Mouse (Mus musculus): ENCODE data around the gene Col15a1.
A peak's percentile ranks its signal among the peaks of the same experiment; 100 is the strongest.

The Col15a1 gene

DNA sequence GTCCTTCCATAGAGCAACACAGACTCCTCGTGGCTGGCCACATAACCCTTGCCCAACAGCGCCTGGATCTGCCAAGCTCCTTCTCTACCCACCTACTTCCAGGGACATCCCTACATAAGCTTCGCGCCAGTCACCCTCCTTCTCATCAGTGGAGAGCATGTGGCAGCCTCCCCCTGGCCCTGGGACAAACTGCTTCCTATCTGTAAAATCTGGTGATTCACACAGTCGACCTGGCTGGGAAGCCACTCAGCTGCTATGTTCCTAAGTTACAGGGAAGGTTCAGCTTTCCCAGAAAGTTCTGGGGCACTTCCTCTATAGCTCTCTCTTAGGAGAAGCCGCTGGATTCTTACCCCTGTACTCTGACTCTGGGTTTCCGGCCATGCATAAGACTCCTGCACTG lies 22.5 kb downstream of the Col15a1 start:
- DNase-seq (ENCODE audit: low spot score in 2 of 2): no peak

DNA sequence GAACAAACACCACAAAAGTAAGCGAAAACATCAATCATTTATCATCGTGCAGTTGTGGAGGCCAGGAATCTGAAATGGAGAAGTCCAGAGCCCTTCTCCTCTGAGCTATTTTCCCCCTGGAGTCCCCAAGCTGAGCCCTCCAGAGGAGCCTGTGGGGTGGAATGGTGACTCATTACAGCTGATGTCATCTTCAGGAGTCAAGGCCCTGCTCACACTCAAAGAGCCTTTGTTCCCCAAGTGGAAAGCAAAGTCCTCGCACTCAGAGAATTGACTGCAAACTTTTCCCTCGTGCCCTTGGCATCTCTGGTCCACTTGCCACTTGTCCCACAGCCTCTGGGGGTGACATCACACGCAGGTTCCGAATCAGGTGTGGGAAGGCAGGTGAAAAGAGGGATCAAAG lies 23.4 kb downstream of the Col15a1 start:
- no peak for DNase-seq (ENCODE audit: low spot score in 2 of 2)

DNA sequence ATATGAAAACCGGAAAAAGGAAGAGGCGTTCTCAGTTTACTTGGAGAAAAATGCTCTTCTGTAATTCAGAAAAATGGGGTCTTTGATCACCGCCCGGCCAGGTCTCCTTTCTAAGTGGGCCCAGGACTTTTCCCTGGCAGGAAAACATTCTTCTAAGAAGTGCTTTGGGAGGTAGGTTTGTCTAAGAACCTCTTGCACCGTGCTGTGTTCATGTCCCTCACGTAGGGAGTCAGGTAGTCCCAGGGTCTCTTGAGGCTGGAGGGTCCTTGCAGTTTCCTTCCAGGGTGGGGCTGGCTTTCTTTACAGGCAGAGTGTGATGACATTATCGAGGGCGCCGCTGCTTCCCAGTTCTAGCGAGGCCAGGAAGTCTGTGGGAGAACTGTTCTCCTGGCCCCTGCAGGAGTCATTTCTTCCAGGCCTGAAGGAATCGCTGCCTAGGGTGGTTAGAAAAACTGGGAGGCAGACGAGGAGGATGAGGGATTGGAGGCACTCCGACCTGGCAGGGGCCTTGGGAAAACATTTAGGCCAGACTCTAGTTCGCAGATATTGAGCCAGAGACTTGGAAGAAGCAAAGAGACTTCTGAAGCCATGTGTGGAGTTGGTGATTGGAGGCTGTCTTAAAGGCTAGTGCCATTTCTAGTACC lies 25.4 kb downstream of the Col15a1 start:
- no peak for DNase-seq (ENCODE audit: low spot score in 2 of 2)

DNA sequence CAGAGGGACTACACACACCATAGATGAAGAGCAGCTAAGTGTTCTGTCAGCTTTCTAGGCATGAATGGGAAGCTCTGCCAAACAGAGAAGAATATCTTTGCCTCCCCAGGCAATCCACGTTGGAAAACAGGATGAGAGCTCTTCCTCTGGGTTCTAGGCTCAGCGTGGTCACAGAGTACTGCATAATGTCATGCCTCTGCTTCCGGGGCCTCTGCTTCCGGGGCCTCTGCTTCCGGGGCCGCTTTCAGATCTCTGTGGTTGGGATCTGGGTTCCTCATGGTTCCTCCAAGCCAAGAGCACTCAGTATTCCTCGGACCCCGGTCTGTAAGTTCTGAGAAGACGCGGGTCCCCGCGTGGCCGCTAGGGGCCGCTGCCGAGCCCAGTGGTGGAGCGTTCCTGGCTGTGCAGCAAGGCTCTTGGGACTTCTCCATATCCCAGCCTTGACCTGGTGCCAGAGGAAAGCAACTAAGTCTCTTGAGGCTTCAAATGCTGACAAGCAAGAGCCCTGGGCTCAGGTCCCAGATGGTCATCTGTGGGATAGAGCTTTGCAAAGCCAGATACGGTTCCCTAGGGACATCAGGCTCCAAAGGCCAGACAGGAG lies 26.8 kb downstream of the Col15a1 start:
- peak; percentile 88 for DNase-seq (ENCODE audit: low spot score in 2 of 2)

DNA sequence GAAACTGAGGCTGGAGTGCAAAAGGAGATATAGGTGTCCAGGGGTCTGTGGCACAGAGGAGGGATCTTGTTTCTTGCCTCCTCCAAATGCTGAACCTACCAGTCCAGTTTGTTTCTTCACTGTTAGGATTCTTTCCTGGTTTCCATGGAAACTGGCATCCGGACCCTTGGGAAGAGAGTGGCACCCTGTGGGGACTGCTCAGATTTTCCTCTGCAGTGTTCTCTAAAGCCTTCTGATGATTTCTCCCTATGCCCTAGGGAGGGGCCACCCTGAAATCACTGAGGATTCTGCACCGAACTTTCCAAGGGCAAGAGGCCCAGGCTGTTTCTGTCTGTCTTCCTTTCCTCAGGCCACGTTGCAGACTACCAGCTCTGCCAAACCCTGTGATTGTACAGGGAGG lies 27.4 kb downstream of the Col15a1 start:
- DNase-seq (ENCODE audit: low spot score in 2 of 2): peak; percentile 70 to 80

DNA sequence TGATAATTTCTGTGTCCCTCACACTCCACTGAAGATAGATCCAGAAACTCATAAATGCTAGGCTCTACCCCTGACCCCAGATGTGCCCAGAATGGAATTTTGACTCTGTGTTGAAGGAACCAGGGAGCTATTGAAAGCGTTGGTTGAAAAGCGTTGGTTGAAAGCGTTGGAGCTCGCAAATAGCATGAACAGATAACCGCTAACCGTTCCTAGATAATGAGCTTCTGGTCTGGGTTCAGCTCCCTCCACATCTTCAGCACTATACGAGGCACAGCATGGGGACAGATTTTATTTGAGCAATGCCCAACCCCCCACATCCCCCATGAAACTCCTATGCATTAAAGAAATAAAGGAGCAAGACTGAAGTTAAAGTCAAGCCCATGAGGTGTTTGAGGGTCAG lies 28.1 kb downstream of the Col15a1 start:
- no peak for DNase-seq (ENCODE audit: low spot score in 2 of 2)

DNA sequence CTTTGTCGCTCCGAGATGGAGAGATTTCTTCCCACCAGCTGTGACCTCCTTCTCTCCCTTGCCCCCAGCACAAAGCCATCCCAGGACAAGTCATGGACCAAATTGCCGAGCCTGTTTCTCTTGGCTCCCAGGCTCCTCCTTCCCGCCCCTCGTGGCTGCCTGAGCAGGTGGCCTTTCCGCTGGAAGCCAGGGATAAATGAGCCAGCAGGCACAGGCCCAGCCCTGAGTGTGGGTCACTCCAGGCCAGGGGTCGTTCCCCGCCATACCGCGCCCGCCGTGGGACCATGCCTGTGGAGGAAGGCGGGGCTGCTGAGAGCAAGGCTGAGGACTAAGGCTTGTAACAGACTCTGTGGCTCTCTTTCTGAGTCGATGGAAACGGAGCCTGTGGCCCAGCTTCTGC lies 29.3 kb downstream of the Col15a1 start:
- no peak for DNase-seq (ENCODE audit: low spot score in 2 of 2)

DNA sequence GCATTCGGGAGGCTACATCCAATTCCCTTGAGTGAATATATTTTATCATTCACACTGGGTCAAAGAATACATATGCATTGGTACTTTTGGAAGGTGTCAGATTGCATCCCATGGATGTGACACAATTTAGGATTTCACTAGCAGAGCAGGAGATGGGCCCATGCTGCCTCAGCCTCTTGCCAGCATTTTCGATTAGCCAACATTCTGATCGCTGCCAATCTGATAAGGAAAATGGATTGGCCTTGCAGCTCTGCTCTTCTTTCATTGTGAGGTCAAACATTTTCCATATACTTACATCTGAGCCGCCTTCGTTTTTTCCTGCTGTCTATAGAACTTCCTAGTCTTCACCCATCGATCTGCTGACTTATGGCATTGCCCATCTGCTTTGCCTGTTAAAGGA lies 31.2 kb downstream of the Col15a1 start:
- no peak for DNase-seq (ENCODE audit: low spot score in 2 of 2)

DNA sequence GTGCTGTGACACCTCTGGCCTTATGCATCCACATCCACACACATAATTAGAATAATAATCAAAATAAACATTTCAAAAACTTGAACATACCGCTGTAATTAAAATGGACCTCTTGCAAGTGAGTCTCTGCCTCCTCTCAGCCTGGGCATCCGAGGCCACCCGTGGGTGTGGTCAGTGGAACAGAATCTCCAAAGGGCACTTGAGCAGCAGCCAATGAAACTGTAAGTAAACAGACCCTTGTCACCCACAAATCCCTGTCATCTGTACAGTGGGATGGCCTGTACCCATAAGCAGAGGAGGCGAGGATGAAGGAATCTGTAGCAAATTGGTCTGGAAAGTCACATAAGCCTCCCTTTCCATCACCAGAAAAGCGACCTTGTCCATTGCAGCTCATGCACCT lies 32.9 kb downstream of the Col15a1 start:
- DNase-seq (ENCODE audit: low spot score in 2 of 2): no peak

DNA sequence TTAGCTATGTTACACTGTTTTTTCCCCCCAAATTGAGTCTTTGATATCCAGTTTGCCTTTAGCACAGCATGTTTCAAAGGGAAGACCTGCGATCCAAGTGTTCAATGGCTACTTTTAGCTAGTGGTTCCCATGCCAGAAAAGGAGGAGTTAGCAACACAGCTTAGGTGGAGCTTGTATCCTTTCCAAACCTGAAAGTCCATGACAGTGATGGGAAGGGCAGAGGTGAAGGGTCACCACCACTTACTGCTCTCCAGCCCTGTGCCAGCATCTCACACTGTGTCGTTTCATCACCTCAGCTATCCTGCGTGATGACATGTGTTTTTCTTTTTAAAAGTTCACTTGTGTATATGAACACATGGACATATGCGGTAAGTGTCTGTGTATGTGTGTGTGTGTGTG lies 34.2 kb downstream of the Col15a1 start:
- DNase-seq (ENCODE audit: low spot score in 2 of 2): no peak

DNA sequence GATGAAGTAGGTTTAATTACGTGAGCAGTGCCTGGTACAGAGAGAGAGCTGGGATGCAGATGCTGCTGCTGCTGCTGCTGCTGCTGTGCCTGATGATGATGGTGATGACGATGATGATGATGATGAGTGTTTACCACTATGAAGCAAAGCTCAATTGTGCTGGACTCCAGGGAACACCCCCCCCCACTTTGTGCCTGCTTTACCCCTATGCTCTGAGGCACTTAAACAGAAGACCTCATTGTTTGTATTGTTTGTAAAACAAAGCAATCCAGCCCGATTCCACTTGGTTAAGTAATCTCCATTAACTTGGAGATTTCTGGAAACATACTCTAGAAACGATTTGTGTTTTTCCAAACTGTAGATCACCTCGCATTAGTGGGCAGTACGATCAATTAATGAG lies 36.7 kb downstream of the Col15a1 start:
- no peak for DNase-seq (ENCODE audit: low spot score in 2 of 2)

DNA sequence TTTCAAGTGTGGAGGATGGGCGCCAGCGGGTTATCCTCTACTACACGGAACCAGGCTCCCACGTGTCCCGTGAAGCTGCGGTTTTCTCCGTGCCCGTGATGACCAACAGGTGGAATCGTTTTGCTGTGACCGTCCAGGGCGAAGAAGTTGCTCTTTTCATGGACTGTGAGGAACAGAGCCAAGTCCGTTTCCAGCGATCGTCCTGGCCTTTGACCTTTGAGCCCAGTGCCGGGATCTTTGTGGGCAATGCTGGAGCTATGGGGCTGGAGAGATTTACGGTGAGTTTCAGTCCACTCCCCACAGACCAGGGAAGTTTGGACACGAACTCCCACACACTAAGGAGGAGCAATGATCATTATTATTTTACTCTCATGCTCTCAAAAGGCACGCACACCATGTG lies 37.7 kb downstream of the Col15a1 start:
- DNase-seq (ENCODE audit: low spot score in 2 of 2): no peak

DNA sequence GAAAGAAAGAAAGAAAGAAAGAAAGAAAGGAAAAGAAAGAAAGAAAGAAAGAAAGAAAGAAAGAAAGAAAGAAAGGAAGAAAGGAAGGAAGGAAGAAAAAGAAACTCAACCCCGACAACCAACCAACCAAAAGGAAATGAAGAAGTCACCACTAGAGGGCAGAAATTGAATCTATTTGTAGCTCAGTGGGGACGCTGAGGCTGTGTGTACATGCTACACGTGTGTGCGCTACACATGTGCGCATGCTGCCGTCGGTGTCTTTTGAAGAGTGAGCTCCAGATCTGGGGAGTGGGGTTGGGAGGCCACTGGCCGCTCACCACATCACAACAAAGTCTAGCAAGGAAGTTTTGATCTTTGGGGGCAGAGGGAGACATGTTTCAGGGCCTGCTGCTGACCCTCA lies 38.9 kb downstream of the Col15a1 start:
- DNase-seq (ENCODE audit: low spot score in 2 of 2): no peak

DNA sequence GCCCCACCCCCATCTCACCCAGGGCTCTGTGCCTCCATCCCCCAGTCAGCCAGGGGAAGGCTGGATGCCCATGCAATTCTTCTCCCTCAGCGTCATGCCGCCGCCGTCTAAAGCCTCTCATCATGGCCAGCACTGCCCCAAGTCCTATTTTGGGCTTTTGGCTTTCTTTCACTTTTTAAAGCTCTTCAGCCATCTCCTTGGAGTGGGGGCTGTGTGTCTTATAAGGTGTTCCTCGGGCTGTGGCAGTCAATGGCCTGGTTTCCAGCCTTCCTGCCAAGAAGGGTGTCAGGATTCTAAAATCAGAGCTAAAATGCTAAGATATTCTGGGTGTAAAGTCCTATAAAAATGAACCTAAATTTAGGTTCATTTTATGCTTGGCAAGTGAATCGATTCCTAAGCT lies 39.6 kb downstream of the Col15a1 start:
- DNase-seq (ENCODE audit: low spot score in 2 of 2): peak; percentile 54 to 77

DNA sequence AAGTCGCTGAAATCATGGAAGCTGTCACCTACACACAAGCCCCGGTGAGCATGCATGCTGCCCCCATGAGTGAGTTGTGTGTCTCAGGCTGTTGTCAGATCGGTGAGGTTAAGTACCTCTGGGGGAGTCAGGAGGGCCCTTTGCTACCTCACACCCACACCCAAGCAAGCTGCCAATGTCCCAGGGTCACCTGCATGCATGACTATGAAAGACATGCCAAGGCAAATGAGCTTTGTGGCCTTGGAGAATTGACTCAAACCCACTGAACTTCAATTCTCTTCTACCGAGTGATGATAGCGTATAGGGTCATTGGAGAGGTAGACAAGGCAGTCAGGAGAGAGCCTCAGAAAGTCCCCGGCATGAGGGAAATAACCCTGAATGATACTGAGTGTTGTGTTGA lies 41.2 kb downstream of the Col15a1 start:
- DNase-seq (ENCODE audit: low spot score in 2 of 2): no peak

DNA sequence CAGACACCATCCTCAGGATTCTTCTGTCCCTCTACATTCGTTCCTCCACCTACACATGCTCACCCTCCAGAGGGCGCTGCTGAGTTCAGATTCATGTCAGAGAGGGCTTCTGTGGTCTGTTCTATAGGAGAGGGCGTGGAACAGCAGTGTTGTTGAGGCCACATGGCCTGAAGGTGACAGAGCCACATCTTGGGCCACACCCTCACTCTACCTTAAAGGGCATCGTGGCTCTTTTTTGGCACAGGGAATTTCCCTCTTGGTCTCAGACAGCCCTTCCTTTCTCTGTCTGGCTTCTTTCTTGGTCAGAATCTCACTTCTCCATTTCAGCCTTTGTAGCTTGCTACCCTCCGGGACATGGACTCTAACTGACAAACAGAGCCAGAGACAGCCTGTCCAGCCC lies 43.1 kb downstream of the Col15a1 start:
- peak; percentile 68 to 81 for DNase-seq (ENCODE audit: low spot score in 2 of 2)

DNA sequence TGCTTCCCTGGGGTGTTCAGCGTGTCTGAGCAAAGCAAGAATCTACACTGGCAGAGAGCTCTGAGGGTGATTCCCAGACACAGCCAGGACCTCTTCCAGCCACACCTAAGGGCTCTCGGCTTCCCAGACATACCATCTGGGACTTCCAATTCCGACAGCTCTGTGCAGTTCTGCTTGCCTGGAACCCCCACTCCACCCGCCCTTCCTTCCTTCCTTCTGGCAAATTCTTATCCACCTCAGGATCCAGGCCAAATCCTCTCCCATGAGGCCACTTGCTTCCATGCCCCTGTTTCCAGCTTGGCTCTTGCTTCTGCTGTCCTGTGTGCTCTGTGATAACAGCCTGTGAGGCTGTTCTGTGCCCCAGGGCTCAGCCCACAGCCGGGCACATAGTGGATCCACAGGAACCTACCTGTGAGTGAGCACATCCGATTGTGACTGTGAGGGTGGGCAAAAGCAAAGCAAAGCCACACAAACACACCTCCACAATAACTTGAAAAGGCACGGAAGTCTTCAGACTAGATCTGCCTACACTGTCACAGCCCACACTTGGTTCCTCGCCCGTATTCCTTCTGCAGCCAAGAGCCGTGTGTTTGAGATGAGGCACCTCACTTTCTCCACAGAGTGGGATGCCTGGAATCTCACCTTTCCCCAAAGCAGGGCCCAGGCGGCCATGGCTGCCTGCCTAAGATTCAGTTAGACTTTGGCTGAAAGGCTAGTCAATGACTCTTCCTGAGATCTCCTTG lies 43.9 kb downstream of the Col15a1 start:
- peak; percentile 66 to 72 for DNase-seq (ENCODE audit: low spot score in 2 of 2)

DNA sequence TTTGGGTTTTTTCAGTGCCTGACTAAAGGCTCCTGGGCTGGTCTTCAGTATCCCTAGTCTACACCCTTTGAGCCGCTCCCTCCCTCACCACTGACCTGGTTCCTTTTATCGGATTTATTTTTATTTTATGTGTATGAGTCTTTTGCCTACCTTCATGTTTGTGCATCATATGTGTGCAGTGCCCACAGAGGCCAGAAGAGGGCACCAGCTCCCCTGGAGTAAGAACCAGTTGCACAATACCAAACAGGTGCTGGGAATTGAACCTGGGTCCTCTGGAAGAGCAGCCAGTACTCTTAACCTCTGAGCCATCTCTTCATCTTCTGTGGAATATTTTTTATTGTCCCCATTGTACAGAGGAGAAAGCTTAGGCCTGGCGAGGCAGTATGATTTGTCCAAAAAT lies 44.7 kb downstream of the Col15a1 start:
- DNase-seq (ENCODE audit: low spot score in 2 of 2): no peak

DNA sequence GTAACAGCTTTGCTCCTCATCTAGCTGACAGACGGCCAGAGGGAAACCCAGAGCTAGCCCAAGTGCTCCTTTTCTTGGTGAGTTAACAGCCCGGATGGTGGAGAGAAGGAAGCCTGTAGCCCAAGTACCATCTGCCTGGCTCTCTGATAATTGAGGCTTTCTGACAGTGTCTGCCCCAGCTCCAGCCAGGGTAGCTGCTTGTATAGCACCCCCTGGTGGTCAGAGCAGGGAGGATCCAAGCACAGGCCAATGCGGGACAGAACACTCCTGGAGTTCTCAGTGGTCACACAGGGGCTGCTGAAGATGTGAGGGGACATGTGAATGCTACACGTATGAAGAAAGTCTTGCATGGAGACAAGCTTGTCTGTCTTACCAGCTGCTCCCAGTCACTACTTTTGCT lies 47.7 kb downstream of the Col15a1 start:
- DNase-seq (ENCODE audit: low spot score in 2 of 2): peak; percentile 59 to 77

DNA sequence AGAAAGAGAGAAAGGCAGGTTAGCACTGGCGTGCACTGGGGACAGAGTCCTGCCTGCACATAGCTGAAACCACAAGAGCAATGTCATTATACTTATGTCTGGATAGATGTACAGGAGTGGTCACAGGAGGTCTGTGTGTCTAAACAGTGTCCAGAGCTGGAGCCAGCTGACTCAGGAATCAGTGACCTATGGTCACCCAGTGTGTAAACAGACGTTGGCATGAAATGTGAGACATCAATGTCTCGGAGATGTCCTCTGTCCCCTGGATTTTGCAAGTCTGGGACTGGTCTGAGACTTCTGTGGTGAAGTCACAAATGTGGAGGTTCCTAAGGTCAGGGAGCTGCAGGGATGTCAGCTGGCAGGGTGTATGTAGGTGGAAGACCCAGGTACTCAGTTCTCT lies 50.2 kb downstream of the Col15a1 start:
- no peak for DNase-seq (ENCODE audit: low spot score in 2 of 2)

DNA sequence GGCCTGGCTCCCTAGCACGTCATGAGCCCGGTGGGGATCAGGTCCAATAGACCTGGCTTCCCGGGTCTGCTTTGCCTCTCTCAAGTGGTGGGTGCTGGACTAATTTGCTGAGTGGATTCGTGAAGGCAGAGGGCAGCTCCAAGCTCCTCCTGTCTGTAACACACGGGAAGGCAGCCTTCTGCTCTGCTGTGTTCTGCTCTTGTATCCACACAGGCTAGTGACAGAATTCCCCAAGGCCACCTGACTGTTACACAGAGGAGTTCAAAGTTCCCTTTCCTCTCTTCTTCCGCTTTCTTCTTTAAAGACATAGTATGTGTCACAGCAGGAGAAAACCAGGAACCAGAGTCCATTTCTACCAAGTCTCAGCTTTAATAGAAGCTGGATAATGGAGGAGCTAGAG lies 53.1 kb downstream of the Col15a1 start:
- DNase-seq (ENCODE audit: low spot score in 2 of 2): no peak

DNA sequence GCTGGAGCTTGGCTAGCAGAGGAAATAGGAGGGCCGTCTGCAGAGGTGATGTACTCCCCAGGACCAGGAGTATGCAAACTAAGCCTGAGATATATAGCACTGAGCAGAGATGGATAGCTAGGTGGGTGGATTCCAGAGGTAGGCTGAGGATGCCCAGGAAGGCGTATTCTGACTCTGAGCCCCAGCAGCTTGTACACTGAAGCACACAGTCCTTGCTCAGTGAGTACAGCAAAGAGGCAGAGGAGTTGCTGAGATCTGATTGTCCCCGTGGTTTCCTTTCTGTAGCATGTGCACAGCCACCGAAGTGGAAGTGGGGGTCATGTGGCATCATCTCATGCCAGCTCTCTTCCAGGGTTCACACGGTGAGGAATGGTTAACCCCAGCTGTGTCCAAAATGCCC lies 54.0 kb downstream of the Col15a1 start:
- DNase-seq (ENCODE audit: low spot score in 2 of 2): no peak

DNA sequence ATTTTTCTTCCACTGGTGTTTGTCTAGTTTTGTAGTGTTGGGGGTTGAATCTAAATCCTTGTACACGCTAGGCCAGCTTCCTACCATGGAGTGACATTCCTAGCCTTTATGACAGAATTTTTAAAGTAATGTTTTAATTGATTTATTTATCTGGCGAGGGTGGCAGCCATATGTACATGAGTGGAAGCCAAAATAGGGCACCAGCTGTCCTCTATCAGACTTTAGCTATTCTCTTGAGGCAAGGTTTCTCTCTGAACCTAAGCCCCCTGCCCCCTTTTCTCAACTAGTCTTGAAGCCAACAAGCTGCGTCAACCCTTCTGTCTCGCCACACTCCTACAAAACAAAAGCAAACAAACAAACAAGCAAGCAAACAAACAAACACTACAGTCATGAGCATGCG lies 57.6 kb downstream of the Col15a1 start:
- no peak for DNase-seq (ENCODE audit: low spot score in 2 of 2)

Measured in right cerebral cortex, postnatal 10 days (tissue).